Mouse (Mus musculus): ENCODE results near the gene Triobp. TPM values are rescaled to one million over a fixed set of nuclear protein-coding genes. Genes with fewer than 3 reads are reported as not detected.

The Triobp gene
- polyA plus RNA-seq, 1 experiment, result 56.3 TPM

GRCm38 (mm10) chr15:78930801-78931426 is 16.6 kb upstream of the Triobp start:
- no peak for DNase-seq
- 83% methylated on average over 7 of the region's 7 CpGs for WGBS
- Histone ChIP-seq H3K4me3 (replicated peaks; ENCODE audit: extremely low read depth, low read depth, low read length) (no peak overlapping the region), H3K4me1 (ENCODE audit: control insufficient read depth, insufficient read depth, low read length) (peaks cover 8% of the 10 kb centered on the region)
- no peak for TF ChIP-seq CTCF (IDR thresholded peaks at IDR 0.05; ENCODE audit: insufficient read depth, low read length)
- TF ChIP-seq POLR2A (IDR thresholded peaks at IDR 0.05; ENCODE audit: borderline replicate concordance, extremely low read depth, low read depth, low read length), result no peak

GRCm38 (mm10) chr15:78931577-78931976 is 15.9 kb upstream of the Triobp start:
- TF ChIP-seq CTCF (IDR thresholded peaks at IDR 0.05; ENCODE audit: insufficient read depth, low read length) (peak; percentile 79), POLR2A (IDR thresholded peaks at IDR 0.05; ENCODE audit: borderline replicate concordance, extremely low read depth, low read depth, low read length) (no peak)
- Histone ChIP-seq H3K4me3 (replicated peaks; ENCODE audit: extremely low read depth, low read depth, low read length) (no peak overlapping the region), H3K4me1 (ENCODE audit: control insufficient read depth, insufficient read depth, low read length) (peaks cover 8% of the 10 kb centered on the region)
- no peak for DNase-seq
- WGBS, result 4% methylated on average over 3 of the region's 3 CpGs

GRCm38 (mm10) chr15:78934784-78935320 is 12.7 kb upstream of the Triobp start, which contains the start of gene Nol12:
Gene Nol12, plus strand, starts transcription at chr15:78934933.
- peak; percentile 79 for DNase-seq
- H3K4me1 ChIP-seq (ENCODE audit: control insufficient read depth, insufficient read depth, low read length), result 0 out of 2 replicates have a peak, but pooled peaks cover 2% of the 10 kb centered on the region
- TF ChIP-seq CTCF (IDR thresholded peaks at IDR 0.05; ENCODE audit: insufficient read depth, low read length), result no peak
- peak; percentile 79; the same call in 1 of the 2 replicates for TF ChIP-seq POLR2A (IDR thresholded peaks at IDR 0.05; ENCODE audit: borderline replicate concordance, extremely low read depth, low read depth, low read length)
- under 1% methylated on average over 42 of the region's 42 CpGs for WGBS
- H3K4me3 ChIP-seq (replicated peaks; ENCODE audit: extremely low read depth, low read depth, low read length), result peak within 1 kb of the TSS; percentile 83

GRCm38 (mm10) chr15:78936403-78936802 is 11.1 kb upstream of the Triobp start:
- DNase-seq, result no peak
- 0 out of 2 replicates have a peak, but pooled peaks cover 2% of the 10 kb centered on the region for H3K4me1 ChIP-seq (ENCODE audit: control insufficient read depth, insufficient read depth, low read length)
- TF ChIP-seq POLR2A (IDR thresholded peaks at IDR 0.05; ENCODE audit: borderline replicate concordance, extremely low read depth, low read depth, low read length), result no peak
- no peak for TF ChIP-seq CTCF (IDR thresholded peaks at IDR 0.05; ENCODE audit: insufficient read depth, low read length)
- no peak overlapping the region for H3K4me3 ChIP-seq (replicated peaks; ENCODE audit: extremely low read depth, low read depth, low read length)
- WGBS, result 87% methylated on average over 12 of the region's 12 CpGs

- no peak overlapping the region for H3K4me3 ChIP-seq (replicated peaks; ENCODE audit: extremely low read depth, low read depth, low read length)
- 0 out of 2 replicates have a peak, but pooled peaks cover 2% of the 10 kb centered on the region for H3K4me1 ChIP-seq (ENCODE audit: control insufficient read depth, insufficient read depth, low read length)
- TF ChIP-seq POLR2A (IDR thresholded peaks at IDR 0.05; ENCODE audit: borderline replicate concordance, extremely low read depth, low read depth, low read length) (no peak), CTCF (IDR thresholded peaks at IDR 0.05; ENCODE audit: insufficient read depth, low read length) (no peak)
- WGBS, result 86% methylated on average over 10 of the region's 10 CpGs
- no peak for DNase-seq
Measured at GRCm38 (mm10) chr15:78937311-78937710, 10.2 kb upstream of the Triobp start.

- H3K4me1 ChIP-seq (ENCODE audit: control insufficient read depth, insufficient read depth, low read length), result 0 out of 2 replicates have a peak, but pooled peaks cover 2% of the 10 kb centered on the region
- TF ChIP-seq CTCF (IDR thresholded peaks at IDR 0.05; ENCODE audit: insufficient read depth, low read length) (no peak), POLR2A (IDR thresholded peaks at IDR 0.05; ENCODE audit: borderline replicate concordance, extremely low read depth, low read depth, low read length) (no peak)
- WGBS, result 91% methylated on average over 2 of the region's 2 CpGs
- DNase-seq, result no peak
- no peak overlapping the region for H3K4me3 ChIP-seq (replicated peaks; ENCODE audit: extremely low read depth, low read depth, low read length)
Measured at GRCm38 (mm10) chr15:78937963-78938362, 9.6 kb upstream of the Triobp start.

GRCm38 (mm10) chr15:78940325-78940724 is 7.2 kb upstream of the Triobp start:
- 90% methylated on average over 13 of the region's 13 CpGs for WGBS

GRCm38 (mm10) chr15:78942663-78943062 is 4.9 kb upstream of the Triobp start:
- TF ChIP-seq CTCF (IDR thresholded peaks at IDR 0.05; ENCODE audit: insufficient read depth, low read length), result peak; percentile 74
- no peak for TF ChIP-seq POLR2A (IDR thresholded peaks at IDR 0.05; ENCODE audit: borderline replicate concordance, extremely low read depth, low read depth, low read length)
- peak; percentile 80 for DNase-seq
- 7% methylated on average over 9 of the region's 9 CpGs for WGBS
- Histone ChIP-seq H3K4me3 (replicated peaks; ENCODE audit: extremely low read depth, low read depth, low read length) (peak overlapping the region; percentile 59), H3K4me1 (ENCODE audit: control insufficient read depth, insufficient read depth, low read length) (no peaks in the 10 kb centered on the region)

More at GRCm38 (mm10) chr15:78940325-78940724, 7.2 kb upstream of the Triobp start:
- no peak for TF ChIP-seq POLR2A (IDR thresholded peaks at IDR 0.05; ENCODE audit: borderline replicate concordance, extremely low read depth, low read depth, low read length)
- TF ChIP-seq CTCF (IDR thresholded peaks at IDR 0.05; ENCODE audit: insufficient read depth, low read length), result no peak
- DNase-seq, result no peak
- Histone ChIP-seq H3K4me3 (replicated peaks; ENCODE audit: extremely low read depth, low read depth, low read length) (no peak overlapping the region), H3K4me1 (ENCODE audit: control insufficient read depth, insufficient read depth, low read length) (0 out of 2 replicates have a peak, but pooled peaks cover 2% of the 10 kb centered on the region)

GRCm38 (mm10) chr15:78946232-78946631 is 1.3 kb upstream of the Triobp start:
- no peak for TF ChIP-seq POLR2A (IDR thresholded peaks at IDR 0.05; ENCODE audit: borderline replicate concordance, extremely low read depth, low read depth, low read length)
- TF ChIP-seq CTCF (IDR thresholded peaks at IDR 0.05; ENCODE audit: insufficient read depth, low read length), result no peak
- DNase-seq, result no peak
- H3K4me3 ChIP-seq (replicated peaks; ENCODE audit: extremely low read depth, low read depth, low read length), result no peak overlapping the region
- WGBS, result 69% methylated on average over 7 of the region's 7 CpGs
- H3K4me1 ChIP-seq (ENCODE audit: control insufficient read depth, insufficient read depth, low read length), result no peaks in the 10 kb centered on the region
